Mouse (Mus musculus) testis, adult 2 months (tissue): ENCODE measurements at regions not wholly inside any gene's neighbourhood (a gene's known extent, or its start where the extent isn't known, plus 50 kb on each side); places are given as distances from the start of the nearest gene placed in this dataset.

Source experiments
- CTCF ChIP-seq: fragments of 200-500 bp; IDR thresholded peaks from 2 replicates; pipeline ENCODE4 v1.5.1; 2012; ENCODE audit warnings: low read depth, mild to moderate bottlenecking, inconsistent platforms, low read length, moderate library complexity; ENCODE audit not compliant: control insufficient read depth, insufficient read depth, insufficient replicate concordance
- POLR2A ChIP-seq: fragments of 200-500 bp; IDR thresholded peaks from 2 replicates; pipeline ENCODE4 v1.6.1; 2012; ENCODE audit warnings: low read depth, mild to moderate bottlenecking, inconsistent platforms, low read length, moderate library complexity; ENCODE audit not compliant: control insufficient read depth

- TF ChIP-seq CTCF (no peak), POLR2A (no peak)
These were observed 161.0 kb downstream of the AI429214 start for GRCm38 (mm10) chr8:37154361-37154760.
